Mouse (Mus musculus) kidney, postnatal 14 days (tissue): ENCODE data around the gene Klf13.

Experiments used
- DNase-seq: peaks from one replicate; pipeline ENCODE4 v3.0.0; 2022; ENCODE audit warnings: mixed read lengths

The Klf13 gene

DNA sequence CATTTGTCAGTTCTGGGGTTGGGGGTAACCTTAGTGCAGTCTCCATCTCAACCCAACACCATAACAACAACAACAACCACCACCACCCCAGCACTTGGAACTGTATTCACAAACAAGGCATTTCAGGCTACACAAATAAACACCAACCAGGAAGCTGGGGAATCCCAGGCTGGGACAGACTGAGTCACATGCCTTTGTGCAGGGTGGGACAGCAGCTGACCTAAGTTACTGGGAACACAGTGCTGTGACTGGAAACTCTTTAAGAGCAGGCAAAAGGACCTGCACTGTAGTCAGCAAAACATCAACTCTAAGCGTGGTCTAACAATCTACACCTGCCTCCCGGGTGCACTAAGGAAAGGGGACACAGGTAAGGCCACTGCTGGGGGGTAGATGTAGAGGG, 33.5 kb downstream of the Klf13 start:
- peak; percentile 64 for DNase-seq

DNA sequence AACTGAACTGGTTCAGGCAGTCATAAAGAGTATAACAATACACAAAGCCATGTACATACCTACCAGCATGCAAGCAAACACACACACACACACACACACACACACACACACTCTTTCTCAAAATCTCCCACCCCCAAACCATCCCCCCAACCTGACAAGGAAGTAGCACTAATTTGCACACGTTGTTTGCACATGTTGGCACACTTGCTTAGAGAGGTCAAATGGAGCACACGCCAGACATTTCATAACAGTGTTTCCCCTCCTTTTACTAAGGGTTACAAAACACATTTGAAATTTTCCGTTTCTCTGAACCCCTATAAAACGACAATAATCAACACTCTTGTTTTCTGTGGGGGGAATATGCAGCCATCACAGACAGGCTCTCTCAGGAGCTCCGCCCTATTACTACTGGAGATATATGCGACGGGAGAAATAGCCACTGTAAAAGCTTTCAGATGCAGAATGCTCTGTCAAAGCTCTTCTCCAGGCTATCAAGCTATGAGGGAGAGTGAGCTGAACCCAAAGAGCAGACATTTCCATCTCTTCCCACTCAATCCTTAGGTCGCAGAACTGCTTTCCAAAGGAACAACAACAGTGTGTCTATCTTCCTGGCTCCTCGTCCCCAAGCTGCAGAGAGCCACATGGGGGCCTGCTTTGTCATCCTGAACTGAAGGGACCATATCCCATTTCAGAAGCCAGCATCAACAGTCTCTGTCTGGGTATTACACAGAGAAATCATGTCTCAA, 34.9 kb downstream of the Klf13 start:
- no peak for DNase-seq

DNA sequence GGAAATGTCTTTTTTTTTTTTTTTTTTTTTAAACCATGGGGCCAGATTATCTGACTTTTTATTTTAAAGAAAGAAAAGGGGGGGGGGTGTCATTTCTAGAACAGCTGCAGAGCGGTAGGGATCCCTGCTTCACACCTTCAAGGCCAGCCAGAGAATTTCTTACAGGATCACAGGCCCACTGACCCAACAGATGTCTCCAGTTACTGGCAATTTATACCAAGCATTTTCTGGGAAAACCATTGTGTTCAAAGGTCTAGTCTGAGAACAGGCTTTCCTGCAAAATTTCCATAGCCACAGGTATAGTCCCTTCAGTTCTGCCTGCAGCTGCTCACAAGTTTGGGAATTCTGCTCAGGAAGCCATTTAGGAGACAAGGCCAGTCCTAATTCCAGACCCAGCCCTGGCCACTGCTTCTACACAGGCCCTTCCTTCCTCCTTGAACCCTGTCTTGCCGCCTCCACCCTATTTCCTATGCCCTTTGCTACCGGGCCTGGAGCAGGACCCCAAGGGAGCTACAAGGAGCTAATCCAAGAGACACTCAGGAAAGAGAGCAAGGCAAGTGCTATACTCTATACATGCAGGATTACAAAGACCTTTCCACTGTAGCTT, 36.0 kb downstream of the Klf13 start:
- no peak for DNase-seq

DNA sequence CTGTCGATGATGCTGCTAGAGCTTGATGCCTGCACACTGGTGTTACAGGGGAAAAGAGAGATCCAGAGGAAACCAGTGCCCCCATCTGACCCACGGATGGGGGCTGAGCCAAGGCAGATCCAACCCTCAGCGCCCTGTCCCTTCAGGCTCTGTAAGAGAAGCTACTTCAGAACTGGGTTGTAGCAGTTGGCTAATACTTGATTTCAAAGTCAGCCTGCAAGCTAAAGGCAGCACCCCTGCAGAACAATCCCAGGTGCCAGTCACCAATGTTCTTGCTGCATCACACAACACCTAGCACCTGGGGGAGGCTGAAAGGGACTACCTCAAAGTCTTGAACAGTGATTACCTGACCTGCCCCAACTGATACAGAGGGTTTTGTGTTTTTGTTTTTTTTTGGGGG, 36.8 kb downstream of the Klf13 start:
- DNase-seq, result no peak

DNA sequence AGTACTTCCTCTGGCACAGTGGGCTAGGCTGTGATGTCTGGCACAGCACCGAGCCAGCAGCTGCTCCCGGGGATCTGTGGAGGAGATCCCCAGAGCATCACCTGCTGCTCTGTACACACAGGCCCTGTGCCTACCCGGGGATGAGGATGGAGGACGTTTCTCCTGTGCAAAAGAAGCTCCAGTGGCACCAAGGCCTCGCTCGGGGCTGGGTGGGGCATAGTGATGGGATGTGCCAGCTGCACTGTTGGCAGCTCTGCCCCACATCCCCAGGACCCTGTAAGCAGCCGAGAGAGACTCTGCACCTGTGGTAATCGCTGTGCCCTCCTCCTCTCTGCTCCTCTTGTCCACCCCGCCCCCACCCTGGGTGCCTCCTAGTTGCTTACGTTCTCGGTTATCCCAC, 37.4 kb downstream of the Klf13 start:
- no peak for DNase-seq

DNA sequence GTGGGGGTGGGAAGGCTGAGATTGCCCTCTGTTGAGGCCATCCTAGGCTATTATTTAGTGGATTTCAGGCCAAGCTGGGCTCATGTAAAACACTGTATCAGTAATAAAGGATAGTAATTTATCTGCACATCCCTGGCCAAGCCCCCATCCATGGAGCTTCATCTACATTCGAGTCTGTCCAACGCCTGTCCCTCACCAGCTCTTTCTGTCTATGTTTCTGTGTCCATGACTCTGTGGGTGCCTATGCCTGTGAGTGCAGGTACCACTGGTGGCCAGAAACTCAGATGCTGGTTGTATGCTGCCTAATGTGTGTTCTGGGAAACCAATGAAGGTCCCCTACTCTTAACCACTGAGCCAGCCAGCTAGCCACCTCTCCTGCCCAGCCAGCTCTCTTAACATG, 38.3 kb downstream of the Klf13 start:
- no peak for DNase-seq

- no peak for DNase-seq
Measured at GRCm38 (mm10) chr7:63899925-63900324, 38.8 kb downstream of the Klf13 start.

- no peak for DNase-seq
Measured at GRCm38 (mm10) chr7:63898201-63898600, 40.5 kb downstream of the Klf13 start.

DNA sequence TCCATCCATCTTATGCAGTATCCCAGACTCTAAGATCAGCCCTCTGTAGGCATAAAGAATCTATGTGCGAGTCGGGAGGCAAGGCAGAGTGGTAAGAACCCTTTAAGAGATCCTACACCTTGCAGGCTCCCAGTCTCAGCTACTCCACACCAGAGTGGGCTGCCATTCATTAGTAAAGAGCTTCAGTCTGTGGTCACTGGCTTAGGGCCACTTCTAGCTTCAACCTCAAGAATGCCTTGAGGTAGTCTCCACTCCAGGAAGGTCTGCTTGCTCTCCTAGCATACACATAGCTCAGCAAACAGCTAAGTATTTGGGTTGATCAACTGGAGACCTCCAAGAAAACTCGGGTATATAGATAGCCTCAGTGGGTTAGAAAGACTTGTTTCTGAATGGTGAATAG, 41.1 kb downstream of the Klf13 start:
- DNase-seq, result no peak

DNA sequence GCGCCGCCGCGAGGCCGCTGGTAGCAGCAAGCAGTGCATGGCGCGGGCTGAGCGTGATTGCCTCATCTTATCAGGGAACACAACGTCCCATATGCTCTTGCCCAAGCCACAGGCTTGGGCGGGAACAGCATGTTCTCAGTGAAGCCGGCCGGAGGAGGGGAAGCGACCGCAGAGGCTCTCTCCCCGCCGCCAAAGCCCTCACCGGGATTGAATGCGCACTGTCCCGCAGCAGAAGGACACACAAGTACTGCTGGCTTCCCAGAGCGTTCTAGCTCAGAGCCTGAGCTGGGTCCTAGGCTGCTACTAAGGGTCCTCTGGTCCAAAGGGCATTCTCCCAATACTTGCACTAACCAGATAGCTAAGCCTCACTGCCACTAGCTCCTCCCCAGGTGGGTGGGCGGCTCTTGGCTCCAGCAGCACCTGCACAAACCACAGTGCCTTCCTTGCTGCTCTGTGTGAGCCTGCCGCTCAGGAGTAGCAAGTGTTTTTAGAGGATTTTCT, 41.7 kb downstream of the Klf13 start:
- DNase-seq, result peak; percentile 96

DNA sequence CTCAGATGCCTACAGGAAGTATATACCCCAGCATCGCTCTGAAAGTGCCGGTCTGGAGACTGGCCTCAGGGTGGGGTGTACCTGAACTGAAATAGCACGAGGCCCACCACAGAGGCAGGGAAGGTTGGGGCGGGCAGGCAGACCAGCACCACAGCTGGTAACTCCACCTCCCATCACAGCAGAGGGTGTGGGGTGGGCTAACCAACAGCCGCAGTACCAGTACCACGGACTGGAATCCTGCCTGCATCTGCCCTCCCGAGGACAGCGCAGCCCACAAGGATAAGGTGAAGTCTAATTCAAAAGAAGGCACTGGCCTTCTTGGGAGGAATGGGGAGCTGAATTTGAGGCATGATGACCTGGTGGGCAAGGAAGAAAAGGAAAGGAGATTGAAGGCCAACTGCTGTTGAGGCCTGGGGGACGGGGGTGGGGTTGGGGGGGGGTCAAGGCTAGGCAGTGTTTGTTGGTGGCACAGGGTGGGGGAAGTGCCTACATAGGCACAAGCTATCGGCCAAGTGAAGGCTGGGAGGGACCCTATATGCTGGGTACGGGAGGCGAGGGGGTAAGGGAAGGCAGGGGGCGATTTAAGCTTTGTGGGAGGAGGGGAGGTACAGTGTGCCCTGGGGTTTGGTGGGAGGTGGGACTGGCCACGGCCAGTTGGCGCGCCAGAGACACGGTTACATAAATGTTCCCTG, 42.3 kb downstream of the Klf13 start:
- DNase-seq, result no peak

- DNase-seq, result no peak
Measured at GRCm38 (mm10) chr7:63895223-63895622, 43.5 kb downstream of the Klf13 start.

DNA sequence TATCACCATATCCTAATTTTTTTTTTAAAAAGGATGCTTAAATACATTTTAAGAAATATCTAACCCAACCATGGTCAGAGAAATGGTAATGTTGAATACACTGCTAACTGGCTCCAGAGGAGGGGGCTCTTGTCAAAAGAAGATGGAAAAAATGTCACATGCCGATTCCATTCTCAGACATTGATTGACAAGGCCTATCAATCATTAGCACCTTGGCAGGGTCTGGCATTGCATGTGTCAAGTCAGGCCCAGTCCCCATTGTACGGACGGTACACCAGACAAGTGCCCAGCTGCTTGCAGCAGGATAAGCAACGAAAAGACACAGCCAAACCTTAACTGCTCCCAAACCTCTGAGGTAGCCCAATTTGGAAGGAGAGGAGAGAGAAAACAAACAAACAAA, 44.1 kb downstream of the Klf13 start:
- DNase-seq, result no peak

GRCm38 (mm10) chr7:63893729-63894128, 45.0 kb downstream of the Klf13 start:
- no peak for DNase-seq

DNA sequence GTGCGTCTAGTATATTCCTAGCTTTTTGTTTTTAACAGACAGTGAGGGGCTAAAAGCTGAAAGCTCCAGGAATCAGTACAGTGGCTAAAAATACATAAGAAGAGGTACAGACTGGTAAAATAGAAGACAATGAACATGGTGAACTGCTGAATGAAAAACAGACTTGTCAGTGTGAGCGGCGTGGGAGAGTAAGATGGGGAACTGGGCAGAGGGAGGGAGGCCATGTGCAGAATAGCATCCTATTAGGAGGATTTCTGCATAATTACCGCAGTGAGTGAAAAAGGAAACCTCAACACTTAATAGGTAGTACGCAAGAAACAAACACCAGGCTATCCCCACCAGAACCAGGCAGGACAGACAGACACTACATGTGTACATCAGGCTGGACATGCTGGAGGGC, 45.5 kb downstream of the Klf13 start:
- DNase-seq, result no peak

DNA sequence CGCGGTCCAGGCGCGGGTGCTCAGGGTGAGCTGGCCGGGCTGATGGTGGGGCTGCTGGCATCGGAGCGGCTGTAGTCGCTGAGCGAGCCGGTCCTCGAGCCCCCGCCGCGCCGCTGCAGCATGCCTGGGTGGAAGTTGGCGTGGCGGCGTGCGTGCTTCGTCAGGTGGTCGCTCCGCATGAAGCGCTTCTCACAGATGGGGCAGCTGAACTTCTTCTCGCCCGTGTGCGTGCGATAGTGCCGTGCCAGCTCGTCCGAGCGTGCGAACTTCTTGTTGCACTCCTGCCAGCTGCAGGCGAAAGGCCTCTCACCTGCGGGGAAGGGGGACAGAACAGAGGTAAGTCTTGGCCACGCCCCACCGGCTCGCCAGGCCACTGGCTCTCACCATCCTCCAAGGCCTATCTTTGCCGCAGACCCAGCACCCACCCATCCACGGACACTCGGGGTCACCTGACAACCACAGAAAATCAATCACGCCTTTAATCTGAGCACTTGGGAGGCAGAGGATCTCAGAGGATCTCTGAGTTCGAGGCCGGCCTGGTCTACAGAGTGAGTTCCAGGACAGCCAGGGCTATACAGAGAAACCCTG, 47.1 kb downstream of the Klf13 start:
- no peak for DNase-seq

DNA sequence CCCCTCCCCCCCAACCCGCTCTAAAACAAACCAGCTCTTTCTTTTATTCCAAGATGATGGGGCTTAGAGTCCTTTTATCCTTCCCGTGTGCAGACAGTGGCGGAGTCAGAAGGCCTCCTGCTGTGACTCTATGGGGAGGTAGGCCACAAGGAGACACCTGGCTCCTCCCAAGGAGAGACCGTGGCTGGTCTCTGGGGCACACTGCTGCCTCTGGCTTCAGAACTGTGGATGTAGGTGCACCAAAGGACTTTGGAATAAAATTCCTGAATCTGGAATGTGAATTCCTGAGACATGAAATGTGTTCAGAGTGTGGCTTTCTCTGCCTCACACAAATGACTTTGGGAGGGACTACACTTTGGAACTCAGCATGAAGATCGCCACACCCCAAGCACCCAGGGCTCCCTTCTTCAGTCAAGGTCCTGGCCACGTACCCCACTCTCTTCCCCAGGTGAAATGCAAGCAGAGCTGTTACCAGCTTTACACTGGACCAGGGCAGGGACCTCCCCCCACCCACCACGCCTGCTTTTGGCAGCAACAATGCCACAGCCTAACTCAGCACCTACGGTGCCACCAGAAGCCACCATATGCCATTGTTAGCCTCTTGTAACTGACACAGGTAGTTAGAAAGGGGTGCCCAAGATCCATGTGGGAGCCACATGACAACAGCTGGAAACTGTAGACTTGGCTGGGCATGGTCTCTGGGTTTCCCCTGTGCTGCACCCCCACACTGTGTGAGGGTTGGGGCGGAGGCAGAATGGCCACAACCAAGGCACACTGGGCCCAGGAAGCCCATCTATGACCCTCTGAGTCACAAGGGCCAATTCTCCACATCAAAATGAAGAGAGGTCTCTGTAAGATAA, 49.4 kb downstream of the Klf13 start:
- DNase-seq, result no peak

DNA sequence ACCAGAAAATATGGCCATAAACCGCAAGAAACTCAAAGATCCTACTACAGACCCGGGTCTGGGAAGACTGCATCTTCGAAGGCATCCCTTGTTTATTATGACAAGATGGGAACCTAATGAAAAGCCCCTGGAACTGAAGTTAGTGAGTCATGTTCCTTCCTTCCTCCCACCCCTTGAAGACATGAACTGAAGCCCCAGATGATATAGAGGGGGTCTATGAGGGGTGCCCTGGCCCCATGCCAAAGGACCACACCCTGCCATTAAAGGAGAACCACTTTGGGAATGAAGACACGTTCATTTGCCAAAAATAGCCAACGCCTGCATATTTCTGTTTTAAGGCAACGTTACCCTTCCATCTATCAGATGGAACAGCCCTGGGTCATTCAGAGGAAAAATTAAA, 50.0 kb downstream of the Klf13 start:
- no peak for DNase-seq

- no peak for DNase-seq
Measured at GRCm38 (mm10) chr7:63887602-63888123, 51.1 kb downstream of the Klf13 start.

- peak; percentile 72 for DNase-seq
Measured at GRCm38 (mm10) chr7:63887034-63887551, 51.6 kb downstream of the Klf13 start.

DNA sequence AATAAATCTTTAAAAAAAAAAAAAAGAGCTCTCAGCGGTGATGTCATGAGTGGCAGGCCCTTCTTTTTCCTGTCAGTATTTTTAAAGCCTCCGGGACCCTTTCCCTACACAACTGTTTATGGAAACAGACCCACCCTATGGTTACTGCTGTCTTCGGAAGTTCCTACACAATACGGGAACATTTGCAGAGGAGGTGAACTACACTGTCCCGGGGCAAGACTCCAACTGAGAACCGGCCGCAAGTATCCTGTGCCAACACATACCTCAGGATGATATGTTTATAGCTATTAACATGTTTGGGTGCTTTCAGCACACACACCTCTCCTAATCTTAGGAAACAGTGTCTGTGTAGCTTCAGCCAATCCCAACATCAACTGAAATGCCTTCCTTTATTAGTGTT, 53.7 kb downstream of the Klf13 start:
- no peak for DNase-seq

GRCm38 (mm10) chr7:63882739-63883138, 56.0 kb downstream of the Klf13 start:
- DNase-seq, result no peak
